Mouse (Mus musculus) stomach, postnatal 0 days (tissue): ENCODE data around the gene Fchsd2.

Source experiments
- CTCF ChIP-seq: IDR thresholded peaks from 2 replicates; pipeline ENCODE4 v1.5.1; 2016; ENCODE audit warnings: antibody characterized with exemption, low read depth, mild to moderate bottlenecking, moderate library complexity
- EP300 ChIP-seq: optimal IDR thresholded peaks from 2 replicates; pipeline ENCODE3; 2016; ENCODE audit warnings: antibody characterized with exemption

DNA sequence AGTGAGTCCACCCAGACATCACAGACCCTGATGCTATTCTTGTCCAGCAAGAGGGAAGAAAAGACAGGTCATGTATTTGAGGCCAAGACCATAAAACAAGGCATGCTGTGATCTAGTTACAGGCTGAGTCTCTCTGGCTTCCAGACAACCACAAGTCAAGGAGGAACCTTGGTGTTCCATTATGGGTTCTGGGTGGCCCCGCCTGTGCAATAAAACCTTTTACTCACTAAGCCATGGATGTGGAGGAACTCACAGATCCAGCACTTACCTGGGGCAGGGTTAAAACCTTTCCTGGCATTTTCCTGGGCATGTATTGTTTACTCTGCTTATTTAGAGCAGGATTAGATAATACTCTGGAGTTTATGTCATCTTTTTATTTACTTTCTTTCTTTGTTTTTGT lies 191.8 kb downstream of the Fchsd2 start:
- no peak for TF ChIP-seq CTCF
- TF ChIP-seq EP300: no peak
